8 mouse cellular contexts compared by ENCODE assay signal in genomic region chr8:83748708-83749107, GRCm38 (mm10). TPM values are rescaled to one million over a fixed set of nuclear protein-coding genes. Genes with fewer than 3 reads are reported as not detected.
A peak's percentile ranks its signal among the peaks of the same experiment; 100 is the strongest.
DNase-seq lines count a peak whose midpoint lies in the region; ATAC-seq lines count a peak whose summit lies in the region.

No protein-coding gene starts in this region.

- no peak overlapping the region for H3K9ac ChIP-seq in kidney, embryonic 14.5 days (ENCODE audit: low read depth, low read length)

- H3K36me3 ChIP-seq in kidney, embryonic 14.5 days (ENCODE audit: control insufficient read depth, insufficient read depth, low read length), result no peaks in the 10 kb centered on the region

- peak overlapping the region; percentile 65; the same call in 1 of the 2 replicates for H3K27ac ChIP-seq in kidney, embryonic 14.5 days (ENCODE audit: low read depth, low read length)

- peaks cover 5% of the 10 kb centered on the region for H3K27me3 ChIP-seq in kidney, embryonic 14.5 days (ENCODE audit: control insufficient read depth, insufficient read depth, low read length)

- H3K4me2 ChIP-seq in kidney, embryonic 14.5 days (replicated peaks; ENCODE audit: low read depth, low read length), result no peak overlapping the region

- H3K9me3 ChIP-seq in kidney, embryonic 14.5 days (ENCODE audit: control insufficient read depth, low read length), result no peaks in the 10 kb centered on the region

- no peak for DNase-seq in kidney, adult 8-10 months
- peak; percentile 34 for DNase-seq in kidney, postnatal 14 days
- DNase-seq in monocyte, adult 2 months (ENCODE audit: low read depth in 1 of 2, low spot score in 2 of 2), result peak; percentile 88 to 89
- DNase-seq in thymus, postnatal 36 days, result peak; percentile 79 to 90
- DNase-seq in cerebellum, postnatal 4 days (ENCODE audit: low spot score in 2 of 2), result no peak
- DNase-seq in layer of hippocampus, postnatal 10 days (ENCODE audit: low spot score in 2 of 2), result no peak

- 23% methylated on average over 3 of the region's 3 CpGs for WGBS in kidney, embryonic 14.5 days

- H3K4me3 ChIP-seq in kidney, embryonic 14.5 days (ENCODE audit: low read length), result no peak overlapping the region

- no peak for ATAC-seq in kidney, embryonic 14.5 days (ENCODE audit: low FRiP score, low TSS enrichment)
- peak; percentile 83 for ATAC-seq in granulocyte monocyte progenitor cell, adult 5-6 weeks (replicated peaks; ENCODE audit: poor library complexity, severe bottlenecking)

- no peaks in the 10 kb centered on the region for H3K4me1 ChIP-seq in kidney, embryonic 14.5 days (ENCODE audit: control insufficient read depth, insufficient read depth, low read length)

RNA-seq across cellular contexts. Expression of gene Adgre5, which starts 7.6 kb away (rescaled TPM):
- polyA plus RNA-seq in kidney, embryonic 14.5 days (2014; fragmentation: Nextera tagmentation; extraction: Ambion mirVana), result 18.6 and 30.9 TPM in 2 replicates
- total RNA-seq in granulocyte monocyte progenitor cell, adult 5-6 weeks (2014; fragmentation: Nextera tagmentation), result 21.4 and 25.7 TPM in 2 replicates
- total RNA-seq in granulocyte monocyte progenitor cell, adult 5-6 weeks (2017), result 21.7 and 27.2 TPM in 2 replicates
- total RNA-seq in layer of hippocampus, postnatal 10 days (2021), result 10 to 100 TPM; 11.5 to 13.7 TPM

RNA-seq across cellular contexts. Expression of gene Ddx39, which starts 33.7 kb away (rescaled TPM):
- 193 and 194 TPM in 2 replicates for polyA plus RNA-seq in kidney, embryonic 14.5 days (2014; fragmentation: Nextera tagmentation; extraction: Ambion mirVana)
- 115 and 123 TPM in 2 replicates for total RNA-seq in granulocyte monocyte progenitor cell, adult 5-6 weeks (2014; fragmentation: Nextera tagmentation)
- 123 and 124 TPM in 2 replicates for total RNA-seq in granulocyte monocyte progenitor cell, adult 5-6 weeks (2017)
- total RNA-seq in layer of hippocampus, postnatal 10 days (2021), result 10 to 100 TPM; 25.4 to 27.7 TPM

RNA-seq across cellular contexts. Expression of gene Pkn1, which starts 49.7 kb away (rescaled TPM):
- 23.8 and 36.1 TPM in 2 replicates for polyA plus RNA-seq in kidney, embryonic 14.5 days (2014; fragmentation: Nextera tagmentation; extraction: Ambion mirVana)
- total RNA-seq in granulocyte monocyte progenitor cell, adult 5-6 weeks (2014; fragmentation: Nextera tagmentation), result 40.0 and 66.0 TPM in 2 replicates
- 54.5 and 65.6 TPM in 2 replicates for total RNA-seq in granulocyte monocyte progenitor cell, adult 5-6 weeks (2017)
- 10 to 100 TPM; 65.0 to 73.7 TPM for total RNA-seq in layer of hippocampus, postnatal 10 days (2021)

Comparison
In these comparisons a context has a peak if more than half of its experiments do, and no peak if none do; other contexts are left out.
1. DNase-seq: peak in kidney, postnatal 14 days (single experiment), monocyte, adult 2 months (2 of 2) and thymus, postnatal 36 days (2 of 2); none in kidney, adult 8-10 months (0 of 2), cerebellum, postnatal 4 days (0 of 2) and layer of hippocampus, postnatal 10 days (0 of 2).
2. RNA of gene Ddx39, which starts 33.7 kb away (total RNA-seq): 115 to 124 TPM in granulocyte monocyte progenitor cell, adult 5-6 weeks; 25.4 to 27.7 TPM in layer of hippocampus, postnatal 10 days; every median in the first group is over 4 times any median in the second.